Mouse (Mus musculus) stomach, postnatal 0 days (tissue): Measurements from ENCODE around the gene Ctnna2. TPM values are rescaled to one million over a fixed set of nuclear protein-coding genes. Genes with fewer than 3 reads are reported as not detected.

Experiments
- ATAC-seq: fragments of 200-750 bp; cut with Nextera tagmentation; 2 replicates; pipeline ENCODE4 v1.8.0; 2017; ENCODE audit not compliant: low FRiP score, low TSS enrichment
- DNase-seq: peaks from one replicate; pipeline ENCODE4 v3.0.0-alpha.2; 2016; ENCODE audit warnings: low spot score
- H3K27ac ChIP-seq: fragments of 300-500 bp; sonication (generic); replicated peaks from 2 replicates; pipeline ENCODE4 v1.5.1; 2014; ENCODE audit warnings: mild to moderate bottlenecking, control low read depth
- H3K27me3 ChIP-seq: fragments of 300-500 bp; sonication (generic); 2 replicates; pipeline ENCODE4 v1.6.1; 2014; ENCODE audit warnings: low read length; ENCODE audit not compliant: control insufficient read depth, insufficient read depth
- H3K36me3 ChIP-seq: fragments of 300-500 bp; sonication (generic); 2 replicates; pipeline ENCODE4 v1.6.1; 2014; ENCODE audit warnings: low read length, mixed read lengths; ENCODE audit not compliant: control insufficient read depth, insufficient read depth
- H3K4me1 ChIP-seq: fragments of 300-500 bp; sonication (generic); replicated peaks from 2 replicates; pipeline ENCODE4 v1.6.1; 2014; ENCODE audit warnings: antibody characterized with exemption; ENCODE audit not compliant: control insufficient read depth, insufficient read depth
- H3K4me2 ChIP-seq: fragments of 300-500 bp; sonication (generic); replicated peaks from 2 replicates; pipeline ENCODE4 v1.6.1; 2014; ENCODE audit warnings: low read depth, mild to moderate bottlenecking, control low read depth, moderate library complexity
- H3K4me3 ChIP-seq: fragments of 300-500 bp; sonication (generic); 2 replicates; pipeline ENCODE4 v1.5.1; 2014; ENCODE audit warnings: low read depth, low read length, control low read depth
- H3K9ac ChIP-seq: fragments of 300-500 bp; sonication (generic); 2 replicates; pipeline ENCODE4 v1.6.1; 2014; ENCODE audit warnings: mild to moderate bottlenecking, low read length, control low read depth, mixed read lengths
- H3K9me3 ChIP-seq: fragments of 300-500 bp; sonication (generic); 2 replicates; pipeline ENCODE4 v1.6.1; 2016; ENCODE audit warnings: low read length; ENCODE audit not compliant: control insufficient read depth
- CTCF ChIP-seq: IDR thresholded peaks from 2 replicates; pipeline ENCODE4 v1.5.1; 2016; ENCODE audit warnings: antibody characterized with exemption, low read depth, mild to moderate bottlenecking, moderate library complexity
- EP300 ChIP-seq: optimal IDR thresholded peaks from 2 replicates; pipeline ENCODE3; 2016; ENCODE audit warnings: antibody characterized with exemption
- WGBS: fragments of 180-500 bp; shearing (Covaris S2); extraction: QIAGEN DNeasy Blood & Tissue Kit; methylation state at CpG from one replicate; pipeline ENCODE4 v1.1.7; 2014; 5-methylcytosine and 5-hydroxymethylcytosine counted together
- polyA plus RNA-seq: library from polyadenylated mRNA; unstranded; fragments of >200 nt; fragmentation: Nextera tagmentation; extraction: Ambion mirVana; gene quantifications from 2 replicates; pipeline ENCODE4 v1.2.1, GENCODE M21; 2015

Ctnna2 gene
- polyA plus RNA-seq, 1 experiment from 2014 or later, result 1.9 TPM

GRCm38 (mm10) chr6:77101047-77101446 lies 878.5 kb downstream of the Ctnna2 start:
- no peak for TF ChIP-seq EP300
- TF ChIP-seq CTCF, result no peak
- WGBS, result 40% methylated on average over 1 of the region's 1 CpGs
- no peaks in the 10 kb centered on the region for H3K27me3 ChIP-seq
- no peak overlapping the region for H3K4me3 ChIP-seq
- H3K36me3 ChIP-seq, result no peaks in the 10 kb centered on the region
- no peak overlapping the region for H3K9ac ChIP-seq
- no peaks in the 10 kb centered on the region for H3K4me1 ChIP-seq
- no peaks in the 10 kb centered on the region for H3K9me3 ChIP-seq
- ATAC-seq (no peak), DNase-seq (no peak)
- H3K4me2 ChIP-seq, result no peak overlapping the region
- no peak overlapping the region for H3K27ac ChIP-seq

- no peaks in the 10 kb centered on the region for H3K9me3 ChIP-seq
- DNase-seq, result no peak
- H3K27ac ChIP-seq, result no peak overlapping the region
- TF ChIP-seq EP300 (no peak), CTCF (no peak)
- no peak for ATAC-seq
- WGBS, result 89% methylated on average over 1 of the region's 1 CpGs
- H3K4me3 ChIP-seq, result no peak overlapping the region
- no peaks in the 10 kb centered on the region for H3K4me1 ChIP-seq
- H3K4me2 ChIP-seq, result no peak overlapping the region
- H3K9ac ChIP-seq, result no peak overlapping the region
- no peaks in the 10 kb centered on the region for H3K27me3 ChIP-seq
- H3K36me3 ChIP-seq, result no peaks in the 10 kb centered on the region
Measured at GRCm38 (mm10) chr6:77098540-77098939, 881.0 kb downstream of the Ctnna2 start.

GRCm38 (mm10) chr6:77075396-77076376 lies 903.8 kb downstream of the Ctnna2 start:
- ATAC-seq (peak; percentile 47), DNase-seq (peak; percentile 34)
- TF ChIP-seq EP300, result no peak
- no peak for TF ChIP-seq CTCF
- WGBS, result 43% methylated on average over 14 of the region's 14 CpGs
- Histone ChIP-seq H3K4me2 (no peak overlapping the region), H3K27ac (no peak overlapping the region), H3K9ac (no peak overlapping the region), H3K4me3 (no peak overlapping the region), H3K27me3 (no peaks in the 10 kb centered on the region), H3K4me1 (no peaks in the 10 kb centered on the region), H3K36me3 (no peaks in the 10 kb centered on the region), H3K9me3 (no peaks in the 10 kb centered on the region)

GRCm38 (mm10) chr6:77069595-77069994 lies 909.9 kb downstream of the Ctnna2 start:
- WGBS, result 84% methylated on average over 3 of the region's 3 CpGs
- TF ChIP-seq EP300 (no peak), CTCF (no peak)
- H3K4me2 ChIP-seq, result no peak overlapping the region
- H3K27me3 ChIP-seq, result no peaks in the 10 kb centered on the region
- DNase-seq, result no peak
- H3K9ac ChIP-seq, result no peak overlapping the region
- no peaks in the 10 kb centered on the region for H3K9me3 ChIP-seq
- ATAC-seq, result no peak
- H3K4me3 ChIP-seq, result no peak overlapping the region
- H3K4me1 ChIP-seq, result no peaks in the 10 kb centered on the region
- no peak overlapping the region for H3K27ac ChIP-seq
- H3K36me3 ChIP-seq, result no peaks in the 10 kb centered on the region

- ATAC-seq, result no peak
Measured at GRCm38 (mm10) chr6:77050690-77051089, 928.8 kb downstream of the Ctnna2 start.

GRCm38 (mm10) chr6:77050193-77050592 lies 929.3 kb downstream of the Ctnna2 start:
- no peak for TF ChIP-seq EP300
- TF ChIP-seq CTCF, result no peak
- no peak for DNase-seq
- Histone ChIP-seq H3K4me1 (no peaks in the 10 kb centered on the region), H3K36me3 (no peaks in the 10 kb centered on the region), H3K27me3 (no peaks in the 10 kb centered on the region), H3K9me3 (no peaks in the 10 kb centered on the region), H3K4me3 (no peak overlapping the region), H3K9ac (no peak overlapping the region), H3K4me2 (no peak overlapping the region), H3K27ac (no peak overlapping the region)
- 81% methylated on average over 2 of the region's 2 CpGs for WGBS
- no peak for ATAC-seq

More at GRCm38 (mm10) chr6:77050690-77051089, 928.8 kb downstream of the Ctnna2 start:
- H3K4me1 ChIP-seq, result no peaks in the 10 kb centered on the region
- no peaks in the 10 kb centered on the region for H3K9me3 ChIP-seq
- no peaks in the 10 kb centered on the region for H3K27me3 ChIP-seq
- H3K9ac ChIP-seq, result no peak overlapping the region
- no peak overlapping the region for H3K27ac ChIP-seq
- H3K36me3 ChIP-seq, result no peaks in the 10 kb centered on the region
- no peak for TF ChIP-seq EP300
- TF ChIP-seq CTCF, result no peak
- H3K4me2 ChIP-seq, result no peak overlapping the region
- DNase-seq, result no peak
- WGBS, result 43% methylated on average over 3 of the region's 3 CpGs
- H3K4me3 ChIP-seq, result no peak overlapping the region
